Mouse (Mus musculus): ENCODE measurements around the gene Gfi1. TPM values are rescaled to one million over a fixed set of nuclear protein-coding genes. Genes with fewer than 3 reads are reported as not detected.

Gene Gfi1
- polyA plus RNA-seq, 1 experiment = 1.3 TPM

- TF ChIP-seq CTCF (IDR thresholded peaks at IDR 0.05; ENCODE audit: control insufficient read depth, insufficient read depth, insufficient replicate concordance, low read depth, low read length) = no peak
- no peak for TF ChIP-seq POLR2A (IDR thresholded peaks at IDR 0.05; ENCODE audit: control insufficient read depth, low read depth, low read length)
- Histone ChIP-seq H3K27me3 (ENCODE audit: control insufficient read depth, insufficient read depth, low read length) (no peaks in the 10 kb centered on the region), H3K36me3 (ENCODE audit: control insufficient read depth, insufficient read depth, low read length) (no peaks in the 10 kb centered on the region), H3K4me1 (ENCODE audit: control insufficient read depth, insufficient read depth, low read length) (no peaks in the 10 kb centered on the region), H3K27ac (ENCODE audit: control insufficient read depth, insufficient read depth, low read depth, low read length) (no peak overlapping the region), H3K4me3 (ENCODE audit: control insufficient read depth, low read depth, low read length) (no peak overlapping the region)
These were observed 47.4 kb downstream of the Gfi1 start for GRCm38 (mm10) chr5:107678392-107678791.

Other genes with a start within 250 kb of the Gfi1 start
- gene Gm42669, start 218.4 kb downstream of the Gfi1 start, polyA plus RNA-seq (2012; rRNA removed) = 0.05 and 0.11 TPM in 2 replicates
- gene 1700028K03Rik, start 191.3 kb downstream of the Gfi1 start, polyA plus RNA-seq (2012; rRNA removed) = 12.5 and 14.4 TPM in 2 replicates
- 9.8 and 10.5 TPM in 2 replicates for gene Rpap2, start 128.7 kb downstream of the Gfi1 start, polyA plus RNA-seq (2012; rRNA removed)
- gene Glmn, start 128.1 kb downstream of the Gfi1 start, polyA plus RNA-seq (2012; rRNA removed) = 8.5 and 8.6 TPM in 2 replicates
- gene Ube2d2b, start 104.1 kb upstream of the Gfi1 start, polyA plus RNA-seq (2012; rRNA removed) = 277 and 282 TPM in 2 replicates
- gene Evi5, start 149.1 kb upstream of the Gfi1 start, polyA plus RNA-seq (2012; rRNA removed) = 11.3 and 15.1 TPM in 2 replicates
- 20.7 and 20.9 TPM in 2 replicates for gene Rpl5, start 174.5 kb upstream of the Gfi1 start, polyA plus RNA-seq (2012; rRNA removed)